Mouse (Mus musculus) midbrain, postnatal 0 days (tissue): ENCODE data around the gene Gm3327. TPM values are rescaled to one million over a fixed set of nuclear protein-coding genes. Genes with fewer than 3 reads are reported as not detected.

Experiments
- ATAC-seq: fragments of 200-750 bp; cut with Nextera tagmentation; 2 replicates; pipeline ENCODE4 v1.8.0; 2017; ENCODE audit warnings: moderate number of reproducible peaks, mild to moderate bottlenecking, moderate TSS enrichment, moderate library complexity; ENCODE audit not compliant: low FRiP score
- DNase-seq: peaks from one replicate; pipeline ENCODE4 v3.0.0-alpha.2; 2015; ENCODE audit warnings: low spot score
- H3K27ac ChIP-seq: fragments of 300-500 bp; sonication (generic); 2 replicates; pipeline ENCODE4 v1.5.1; 2014; ENCODE audit warnings: low read depth, mild to moderate bottlenecking, low read length, mixed read lengths
- H3K27me3 ChIP-seq: fragments of 300-500 bp; sonication (generic); 2 replicates; pipeline ENCODE4 v1.6.1; 2014; ENCODE audit warnings: low read length, control low read depth, mixed read lengths; ENCODE audit not compliant: insufficient read depth
- H3K36me3 ChIP-seq: fragments of 300-500 bp; sonication (generic); 2 replicates; pipeline ENCODE4 v1.6.1; 2014; ENCODE audit warnings: low read length, control low read depth, mixed read lengths; ENCODE audit not compliant: insufficient read depth
- H3K4me1 ChIP-seq: fragments of 300-500 bp; sonication (generic); 2 replicates; pipeline ENCODE4 v1.6.1; 2014; ENCODE audit warnings: mild to moderate bottlenecking, control low read depth, antibody characterized with exemption, low read length, mixed read lengths; ENCODE audit not compliant: insufficient read depth
- H3K4me2 ChIP-seq: fragments of 300-500 bp; sonication (generic); 2 replicates; pipeline ENCODE4 v1.6.1; 2014; ENCODE audit warnings: low read depth, mild to moderate bottlenecking, low read length, mixed read lengths; ENCODE audit not compliant: poor library complexity, severe bottlenecking
- H3K4me3 ChIP-seq: fragments of 300-500 bp; sonication (generic); 2 replicates; pipeline ENCODE4 v1.5.1; 2014; ENCODE audit warnings: low read depth, mild to moderate bottlenecking, low read length, moderate library complexity
- H3K9ac ChIP-seq: fragments of 300-500 bp; sonication (generic); replicated peaks from 2 replicates; pipeline ENCODE4 v1.6.1; 2014; ENCODE audit warnings: mild to moderate bottlenecking, low read length, moderate library complexity, mixed read lengths; ENCODE audit not compliant: poor library complexity, severe bottlenecking
- H3K9me3 ChIP-seq: fragments of 300-500 bp; sonication (generic); 2 replicates; pipeline ENCODE4 v1.6.1; 2016; ENCODE audit warnings: low read length, control low read depth
- CTCF ChIP-seq: IDR thresholded peaks from 2 replicates; pipeline ENCODE4 v1.5.1; 2016; ENCODE audit warnings: antibody characterized with exemption, mild to moderate bottlenecking
- polyA plus RNA-seq: library from polyadenylated mRNA; unstranded; fragments of >200 nt; fragmentation: Nextera tagmentation; extraction: Ambion mirVana; gene quantifications from 2 replicates; pipeline ENCODE4 v1.2.1, GENCODE M21; 2015
- total RNA-seq: library from RNA; depleted of rRNA; stranded (reverse); fragments of >200 nt; gene quantifications from 2 replicates; pipeline ENCODE4 v1.2.3, GENCODE M21; 2014; rRNA removed

Gm3327 gene
- total and polyA plus RNA-seq, 2 experiments from 2014 or later: not detected

- TF ChIP-seq CTCF: no peak
- Histone ChIP-seq H3K36me3 (no peaks in the 10 kb centered on the region), H3K9me3 (no peaks in the 10 kb centered on the region), H3K4me1 (no peaks in the 10 kb centered on the region), H3K9ac (no peak overlapping the region), H3K27ac (no peak overlapping the region), H3K27me3 (no peaks in the 10 kb centered on the region), H3K4me2 (no peak overlapping the region), H3K4me3 (no peak overlapping the region)
- ATAC-seq (no peak), DNase-seq (no peak)
Observed at GRCm38 (mm10) chr14:44110981-44111380, 12.7 kb upstream of the Gm3327 start.

Other genes starting within 250 kb of the Gm3327 start
- not detected in 2 replicates for gene Ear1, start 248.3 kb upstream of the Gm3327 start, total RNA-seq
- not detected in 2 replicates for gene Ear1, start 248.3 kb upstream of the Gm3327 start, polyA plus RNA-seq
- not detected in 2 replicates for gene Ear10, start 200.3 kb upstream of the Gm3327 start, total RNA-seq
- not detected in 2 replicates for gene Ear10, start 200.3 kb upstream of the Gm3327 start, polyA plus RNA-seq
- 1.9 and 2.4 TPM in 2 replicates for gene Gm8113, start 198.5 kb upstream of the Gm3327 start, total RNA-seq
- 2.4 and 2.5 TPM in 2 replicates for gene Gm8113, start 198.5 kb upstream of the Gm3327 start, polyA plus RNA-seq
- gene Ang5, start 166.8 kb upstream of the Gm3327 start, total RNA-seq: not detected in 2 replicates
- not detected in 2 replicates for gene Ang5, start 166.8 kb upstream of the Gm3327 start, polyA plus RNA-seq
- not detected in 2 replicates for gene Ang6, start 121.6 kb upstream of the Gm3327 start, total RNA-seq
- gene Ang6, start 121.6 kb upstream of the Gm3327 start, polyA plus RNA-seq: not detected in 2 replicates
- not detected in 2 replicates for gene Ear2, start 21.2 kb upstream of the Gm3327 start, total RNA-seq
- gene Ear2, start 21.2 kb upstream of the Gm3327 start, polyA plus RNA-seq: not detected in 2 replicates
- gene Gm8212, start 73.8 kb downstream of the Gm3327 start, total RNA-seq: not detected in 2 replicates
- gene Gm8212, start 73.8 kb downstream of the Gm3327 start, polyA plus RNA-seq: 0.13 TPM in 1 of 2 replicates, not detected in the other
- not detected in 2 replicates for gene 4930503E14Rik, start 89.4 kb downstream of the Gm3327 start, total RNA-seq
- not detected in 2 replicates for gene 4930503E14Rik, start 89.4 kb downstream of the Gm3327 start, polyA plus RNA-seq
- gene Gm8220, start 161.7 kb downstream of the Gm3327 start, total RNA-seq: not detected in 2 replicates
- gene Gm8220, start 161.7 kb downstream of the Gm3327 start, polyA plus RNA-seq: not detected in 2 replicates
- gene Gm5930, start 214.7 kb downstream of the Gm3327 start, total RNA-seq: not detected in 2 replicates
- not detected in 2 replicates for gene Gm5930, start 214.7 kb downstream of the Gm3327 start, polyA plus RNA-seq
- 0.24 TPM in 1 of 2 replicates, not detected in the other for gene Gm8229, start 241.5 kb downstream of the Gm3327 start, total RNA-seq
- not detected in 2 replicates for gene Gm8229, start 241.5 kb downstream of the Gm3327 start, polyA plus RNA-seq